Mouse (Mus musculus): ENCODE measurements at regions not wholly inside any gene's neighbourhood (a gene's known extent, or its start where the extent isn't known, plus 50 kb on each side); places are given as distances from the start of the nearest gene placed in this dataset.

GRCm38 (mm10) chr9:88274681-88275336, 52.2 kb upstream of the Nt5e start:
- no peak for TF ChIP-seq CTCF (IDR thresholded peaks at IDR 0.05; ENCODE audit: control insufficient read depth, insufficient read depth, insufficient replicate concordance, low read depth, low read length)
- TF ChIP-seq POLR2A (IDR thresholded peaks at IDR 0.05; ENCODE audit: control insufficient read depth, low read depth, low read length), result no peak
